Mouse (Mus musculus): ENCODE results near the gene Srrm1. TPM values are rescaled to one million over a fixed set of nuclear protein-coding genes. Genes with fewer than 3 reads are reported as not detected.
A peak's percentile ranks its signal among the peaks of the same experiment; 100 is the strongest.
"Not testable (repeated sequence)": the region's sequence is repeated elsewhere in the genome, so short reads cannot be mapped to it uniquely, and the experiment has no call there.

The Srrm1 gene
- polyA plus RNA-seq, 1 experiment, result 12.2 TPM

DNA sequence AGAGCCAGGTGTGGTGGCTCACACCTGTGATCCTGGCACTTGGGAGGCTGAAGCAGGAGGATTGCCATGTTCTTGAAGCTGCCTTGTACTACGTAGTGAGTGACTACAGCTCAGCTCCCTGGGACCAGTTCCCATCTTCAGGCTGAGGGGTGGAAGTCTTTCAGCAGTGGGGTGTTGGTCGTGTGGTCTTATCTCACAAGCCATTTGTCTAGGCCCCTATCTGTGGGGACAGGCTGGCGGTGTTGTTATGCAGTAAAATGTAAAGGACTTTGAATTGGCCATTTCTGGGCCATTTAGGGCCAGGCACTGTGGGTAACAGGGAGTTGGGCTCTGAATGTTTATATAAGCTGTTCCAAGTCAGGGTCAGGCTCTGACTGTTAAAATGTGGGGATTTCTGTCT lies 65.1 kb downstream of the Srrm1 start:
- no peak overlapping the region for H3K4me3 ChIP-seq (ENCODE audit: low read depth, low read length)
- 45% methylated on average over 3 of the region's 3 CpGs for WGBS
- TF ChIP-seq POLR2A (IDR thresholded peaks at IDR 0.05; ENCODE audit: low read depth, low read length), result no peak
- no peak for TF ChIP-seq CTCF (IDR thresholded peaks at IDR 0.05; ENCODE audit: extremely low read depth, insufficient read length, insufficient replicate concordance, low read depth, low read length)
- H3K27ac ChIP-seq (ENCODE audit: insufficient read depth, low read depth, low read length), result 0 out of 2 replicates have a peak overlapping the region, but pooled peaks have one; percentile 66
- peaks cover 9% of the 10 kb centered on the region for H3K4me1 ChIP-seq (ENCODE audit: control insufficient read depth, insufficient read depth, insufficient read length, low read length)
- H3K36me3 ChIP-seq (ENCODE audit: control insufficient read depth, insufficient read depth, low read length), result no peaks in the 10 kb centered on the region
- H3K27me3 ChIP-seq (ENCODE audit: control insufficient read depth, insufficient read depth, low read length), result no peaks in the 10 kb centered on the region

DNA sequence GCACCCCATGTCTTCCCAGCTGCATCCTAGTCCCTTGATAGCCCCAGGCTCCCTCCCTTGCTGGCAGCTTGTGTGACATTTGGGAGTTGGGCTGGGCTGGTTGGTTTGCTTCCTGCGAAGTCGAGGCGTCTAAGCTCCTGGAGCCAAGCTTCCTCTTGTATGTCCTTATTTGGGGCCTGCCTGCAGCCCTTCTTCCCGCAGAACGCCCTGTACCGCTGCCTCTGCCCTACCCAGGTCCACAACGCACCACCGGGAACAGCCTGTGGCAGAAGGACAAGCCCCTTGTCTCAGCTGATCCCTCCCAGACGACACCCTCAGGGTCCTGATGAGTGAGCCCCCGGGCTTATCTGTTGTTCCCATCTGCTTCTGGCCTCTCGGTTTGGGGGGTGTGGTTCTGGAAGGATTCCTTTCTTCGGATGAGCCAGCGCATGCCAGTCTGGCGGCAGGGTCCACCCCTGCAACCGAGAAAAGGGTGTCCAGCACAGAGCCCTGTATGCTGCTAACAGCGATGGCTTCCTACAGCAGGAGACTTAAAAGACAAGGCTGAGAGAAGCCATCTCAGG lies 66.2 kb downstream of the Srrm1 start:
- Histone ChIP-seq H3K4me3 (ENCODE audit: low read depth, low read length) (peak overlapping the region; percentile 34), H3K4me1 (ENCODE audit: control insufficient read depth, insufficient read depth, insufficient read length, low read length) (peaks cover 9% of the 10 kb centered on the region), H3K27ac (ENCODE audit: insufficient read depth, low read depth, low read length) (peak overlapping the region; percentile 74), H3K27me3 (ENCODE audit: control insufficient read depth, insufficient read depth, low read length) (no peaks in the 10 kb centered on the region), H3K36me3 (ENCODE audit: control insufficient read depth, insufficient read depth, low read length) (no peaks in the 10 kb centered on the region)
- TF ChIP-seq CTCF (IDR thresholded peaks at IDR 0.05; ENCODE audit: extremely low read depth, insufficient read length, insufficient replicate concordance, low read depth, low read length), result no peak
- 13% methylated on average over 16 of the region's 16 CpGs for WGBS

DNA sequence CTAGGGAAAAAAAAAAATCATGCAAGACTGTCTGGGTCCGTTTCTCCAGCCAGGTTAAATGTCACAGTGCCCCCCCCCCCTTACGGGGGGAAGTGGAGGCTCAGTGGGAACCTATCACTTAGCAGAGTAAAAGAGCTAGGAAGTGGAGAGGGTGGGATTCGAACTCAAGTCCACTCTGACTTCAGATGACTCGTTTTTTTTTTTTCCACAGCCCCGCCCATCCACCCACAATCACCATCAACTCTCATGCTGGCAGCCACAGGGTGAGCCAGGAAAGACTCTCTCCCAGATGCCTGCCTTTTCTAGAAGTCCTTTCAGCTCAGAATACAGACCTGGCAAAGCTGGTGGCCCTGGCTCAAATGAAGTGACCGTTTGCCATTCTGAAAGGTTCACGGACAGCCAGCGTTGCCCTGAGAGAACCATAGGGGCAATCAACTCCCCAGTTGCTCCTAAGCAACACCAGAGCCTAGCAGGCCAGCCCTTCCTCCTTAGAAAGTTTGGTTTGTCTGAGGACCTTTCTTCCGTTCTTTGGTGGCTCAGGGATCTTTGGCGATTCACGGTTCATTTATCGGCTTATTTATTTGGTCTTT lies 67.0 kb downstream of the Srrm1 start:
- 69% methylated on average over 12 of the region's 12 CpGs for WGBS
- Histone ChIP-seq H3K4me3 (ENCODE audit: low read depth, low read length) (no peak overlapping the region), H3K27ac (ENCODE audit: insufficient read depth, low read depth, low read length) (peak overlapping the region; percentile 74)

DNA sequence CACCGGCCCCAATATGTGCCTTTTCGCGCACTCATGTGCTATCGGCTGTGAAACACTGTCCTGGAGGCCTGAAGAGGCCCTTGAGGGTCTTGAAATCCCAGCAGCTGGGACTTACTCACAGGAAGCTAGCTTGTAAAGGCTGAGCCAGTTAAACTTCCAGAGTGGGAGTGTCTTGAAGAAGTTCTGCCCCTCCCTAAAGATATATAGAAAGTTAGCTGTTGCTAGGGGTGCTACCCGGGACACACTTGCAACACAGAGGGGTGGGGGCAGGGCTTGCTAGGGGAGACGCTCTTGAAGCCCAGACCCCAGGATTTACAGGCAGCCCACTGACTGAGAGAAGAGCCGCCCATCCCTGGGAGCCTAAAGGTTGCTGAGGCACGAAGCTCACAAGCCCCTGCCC lies 67.7 kb downstream of the Srrm1 start:
- H3K36me3 ChIP-seq (ENCODE audit: control insufficient read depth, insufficient read depth, low read length), result no peaks in the 10 kb centered on the region
- TF ChIP-seq POLR2A (IDR thresholded peaks at IDR 0.05; ENCODE audit: low read depth, low read length) (no peak), CTCF (IDR thresholded peaks at IDR 0.05; ENCODE audit: extremely low read depth, insufficient read length, insufficient replicate concordance, low read depth, low read length) (no peak)
- 81% methylated on average over 8 of the region's 8 CpGs for WGBS
- no peak overlapping the region for H3K4me3 ChIP-seq (ENCODE audit: low read depth, low read length)
- no peaks in the 10 kb centered on the region for H3K27me3 ChIP-seq (ENCODE audit: control insufficient read depth, insufficient read depth, low read length)
- H3K27ac ChIP-seq (ENCODE audit: insufficient read depth, low read depth, low read length), result no peak overlapping the region
- peaks cover 9% of the 10 kb centered on the region for H3K4me1 ChIP-seq (ENCODE audit: control insufficient read depth, insufficient read depth, insufficient read length, low read length)

More for the DNA sequence above, 67.0 kb downstream of the Srrm1 start:
- TF ChIP-seq CTCF (IDR thresholded peaks at IDR 0.05; ENCODE audit: extremely low read depth, insufficient read length, insufficient replicate concordance, low read depth, low read length) (no peak), POLR2A (IDR thresholded peaks at IDR 0.05; ENCODE audit: low read depth, low read length) (no peak)
- Histone ChIP-seq H3K27me3 (ENCODE audit: control insufficient read depth, insufficient read depth, low read length) (no peaks in the 10 kb centered on the region), H3K4me1 (ENCODE audit: control insufficient read depth, insufficient read depth, insufficient read length, low read length) (peaks cover 9% of the 10 kb centered on the region), H3K36me3 (ENCODE audit: control insufficient read depth, insufficient read depth, low read length) (no peaks in the 10 kb centered on the region)

DNA sequence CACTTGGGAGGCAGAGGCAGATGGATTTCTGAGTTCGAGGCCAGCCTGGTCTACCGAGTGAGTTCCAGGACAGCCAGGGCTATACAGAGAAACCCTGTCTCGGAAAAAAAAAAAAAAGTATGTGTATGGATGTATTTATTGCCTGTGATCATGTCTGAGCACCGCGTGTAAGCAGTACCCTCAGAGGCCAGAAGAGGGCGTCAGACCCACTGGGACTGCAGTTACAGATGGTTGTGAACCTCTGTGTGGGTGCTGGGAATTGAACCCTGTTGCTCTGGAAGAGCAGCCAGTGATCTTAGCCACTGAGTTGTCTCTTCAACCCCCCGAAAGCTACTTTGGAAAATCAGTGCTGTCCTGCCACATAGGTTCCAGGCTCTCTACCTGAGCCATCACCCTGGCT lies 69.2 kb downstream of the Srrm1 start:
- H3K27ac ChIP-seq (ENCODE audit: insufficient read depth, low read depth, low read length), result no peak overlapping the region
- TF ChIP-seq POLR2A (IDR thresholded peaks at IDR 0.05; ENCODE audit: low read depth, low read length), result no peak
- no peak for TF ChIP-seq CTCF (IDR thresholded peaks at IDR 0.05; ENCODE audit: extremely low read depth, insufficient read length, insufficient replicate concordance, low read depth, low read length)
- no peaks in the 10 kb centered on the region for H3K27me3 ChIP-seq (ENCODE audit: control insufficient read depth, insufficient read depth, low read length)
- 91% methylated on average over 7 of the region's 7 CpGs for WGBS
- peaks cover 9% of the 10 kb centered on the region for H3K4me1 ChIP-seq (ENCODE audit: control insufficient read depth, insufficient read depth, insufficient read length, low read length)
- no peak overlapping the region for H3K4me3 ChIP-seq (ENCODE audit: low read depth, low read length)
- H3K36me3 ChIP-seq (ENCODE audit: control insufficient read depth, insufficient read depth, low read length), result no peaks in the 10 kb centered on the region

DNA sequence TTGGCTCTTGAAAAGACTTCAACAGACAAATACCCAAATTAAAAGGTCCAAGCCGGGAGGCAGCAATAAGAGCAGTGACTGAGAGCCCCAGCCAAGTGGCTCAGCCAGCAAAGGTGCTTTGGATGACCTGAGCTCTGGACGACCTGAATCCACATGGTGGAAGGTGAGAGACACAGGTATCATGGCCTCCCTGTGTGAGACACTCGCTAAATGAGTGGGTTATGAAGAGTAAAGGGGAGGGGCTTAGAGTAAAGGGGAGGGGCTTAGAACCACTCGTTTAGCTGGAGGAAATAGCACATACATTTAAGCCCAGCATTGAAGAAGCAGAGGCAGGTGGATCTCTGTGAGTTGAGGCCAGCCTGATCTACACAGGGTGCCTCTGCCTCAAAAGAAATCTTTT lies 69.7 kb downstream of the Srrm1 start:
- no peak overlapping the region for H3K27ac ChIP-seq (ENCODE audit: insufficient read depth, low read depth, low read length)
- H3K4me1 ChIP-seq (ENCODE audit: control insufficient read depth, insufficient read depth, insufficient read length, low read length), result peaks cover 9% of the 10 kb centered on the region
- H3K4me3 ChIP-seq (ENCODE audit: low read depth, low read length), result no peak overlapping the region
- WGBS, result 83% methylated on average over 4 of the region's 4 CpGs
- TF ChIP-seq CTCF (IDR thresholded peaks at IDR 0.05; ENCODE audit: extremely low read depth, insufficient read length, insufficient replicate concordance, low read depth, low read length) (no peak), POLR2A (IDR thresholded peaks at IDR 0.05; ENCODE audit: low read depth, low read length) (no peak)
- no peaks in the 10 kb centered on the region for H3K36me3 ChIP-seq (ENCODE audit: control insufficient read depth, insufficient read depth, low read length)
- no peaks in the 10 kb centered on the region for H3K27me3 ChIP-seq (ENCODE audit: control insufficient read depth, insufficient read depth, low read length)

DNA sequence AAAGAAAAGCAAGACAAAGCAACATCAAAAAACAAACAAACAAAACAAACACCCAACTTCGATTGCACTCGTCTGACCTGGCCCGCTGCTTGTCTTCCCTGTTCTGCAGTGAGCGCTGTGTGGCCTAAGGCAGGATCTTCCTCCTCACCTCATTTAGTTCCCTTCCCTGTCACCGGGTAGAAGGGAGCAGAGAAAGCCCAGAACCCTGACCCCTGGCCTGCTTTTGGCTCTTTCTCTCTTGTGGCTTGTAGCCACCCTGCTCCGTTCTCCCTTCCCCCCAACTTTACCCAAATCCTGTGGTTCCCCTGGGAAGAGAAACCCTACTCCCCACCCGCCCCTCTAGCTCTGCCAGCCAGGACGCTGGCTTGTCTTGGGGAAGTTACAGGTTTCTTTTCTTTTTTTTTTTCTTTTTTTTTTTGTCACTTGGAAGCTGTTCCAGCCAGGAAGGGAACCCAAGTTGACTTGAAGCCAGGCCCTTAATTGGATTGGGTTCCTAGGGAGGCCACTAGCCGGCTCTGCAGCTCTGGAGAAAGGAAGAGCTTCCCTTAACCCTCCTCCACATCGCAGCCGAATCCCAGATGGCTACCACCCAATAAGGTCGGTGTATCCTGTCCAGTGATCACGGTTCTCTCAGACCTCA lies 70.3 kb downstream of the Srrm1 start:
- Histone ChIP-seq H3K36me3 (ENCODE audit: control insufficient read depth, insufficient read depth, low read length) (no peaks in the 10 kb centered on the region), H3K27me3 (ENCODE audit: control insufficient read depth, insufficient read depth, low read length) (no peaks in the 10 kb centered on the region), H3K4me1 (ENCODE audit: control insufficient read depth, insufficient read depth, insufficient read length, low read length) (peaks cover 9% of the 10 kb centered on the region), H3K27ac (ENCODE audit: insufficient read depth, low read depth, low read length) (no peak overlapping the region), H3K4me3 (ENCODE audit: low read depth, low read length) (no peak overlapping the region)
- TF ChIP-seq POLR2A (IDR thresholded peaks at IDR 0.05; ENCODE audit: low read depth, low read length) (no peak), CTCF (IDR thresholded peaks at IDR 0.05; ENCODE audit: extremely low read depth, insufficient read length, insufficient replicate concordance, low read depth, low read length) (no peak)
- 77% methylated on average over 13 of the region's 13 CpGs for WGBS

DNA sequence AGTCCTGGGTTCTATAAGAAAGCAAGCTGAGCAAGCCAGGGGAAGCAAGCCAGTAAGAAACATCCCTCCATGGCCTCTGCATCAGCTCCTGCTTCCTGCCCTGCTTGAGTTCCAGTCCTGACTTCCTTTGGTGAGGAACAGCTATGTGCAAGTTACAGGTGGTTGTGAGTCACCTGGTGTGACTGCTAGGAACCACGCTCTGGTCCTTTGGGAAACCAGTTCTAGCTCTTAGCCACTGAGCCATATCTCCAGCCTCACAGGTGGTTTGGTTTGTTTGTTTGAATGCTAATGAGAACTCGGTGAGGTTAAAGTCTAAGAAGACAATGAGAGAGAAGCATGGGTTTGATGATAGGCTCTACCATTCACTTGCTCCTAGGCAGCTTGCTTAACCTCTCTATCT lies 73.1 kb downstream of the Srrm1 start:
- WGBS, result 35% methylated on average over 2 of the region's 2 CpGs
- not testable (repeated sequence) for H3K27ac ChIP-seq (ENCODE audit: insufficient read depth, low read depth, low read length); H3K4me3 ChIP-seq (ENCODE audit: low read depth, low read length); H3K36me3 ChIP-seq (ENCODE audit: control insufficient read depth, insufficient read depth, low read length); H3K27me3 ChIP-seq (ENCODE audit: control insufficient read depth, insufficient read depth, low read length); H3K4me1 ChIP-seq (ENCODE audit: control insufficient read depth, insufficient read depth, insufficient read length, low read length)
